Mouse (Mus musculus): ENCODE results near the gene Tmem198. TPM values are rescaled to one million over a fixed set of nuclear protein-coding genes. Genes with fewer than 3 reads are reported as not detected.

The Tmem198 gene
- polyA plus RNA-seq (2012; rRNA removed) = 1.4 and 2.0 TPM in 2 replicates
- 0.51 and 1.1 TPM in 2 replicates for polyA plus RNA-seq (2014; fragmentation: Nextera tagmentation; extraction: Ambion mirVana)

- peak within 1 kb of the TSS; percentile 75 for H3K4me2 ChIP-seq (replicated peaks; ENCODE audit: low read depth, low read length, severe bottlenecking)
- peaks cover 12% of the 10 kb centered on the region; the same call in 1 of the 2 replicates for H3K27me3 ChIP-seq (ENCODE audit: control insufficient read depth, insufficient read depth, low read length)
- peaks cover 16% of the 10 kb centered on the region for H3K4me1 ChIP-seq (ENCODE audit: control insufficient read depth, insufficient read depth, low read length)
- peak within 1 kb of the TSS; percentile 63 for H3K9ac ChIP-seq (ENCODE audit: low read depth, low read length, severe bottlenecking)
- H3K36me3 ChIP-seq (ENCODE audit: control insufficient read depth, insufficient read depth, low read length) = peaks cover 26% of the 10 kb centered on the region
- peak within 1 kb of the TSS; percentile 70 for H3K27ac ChIP-seq (replicated peaks; ENCODE audit: low read depth, low read length)
- TF ChIP-seq POLR2A (IDR thresholded peaks at IDR 0.05; ENCODE audit: borderline replicate concordance, extremely low read depth, insufficient read depth, insufficient read length) = no peak
- DNase-seq (ENCODE audit: low spot score) = peak; percentile 98
- WGBS = under 1% methylated on average over 53 of the region's 76 CpGs
- no peaks in the 10 kb centered on the region for H3K9me3 ChIP-seq (ENCODE audit: control insufficient read depth, low read length)
- H3K4me3 ChIP-seq (replicated peaks; ENCODE audit: low read length) = peak within 1 kb of the TSS; percentile 68
- peak; percentile 93 for ATAC-seq (ENCODE audit: low FRiP score, low read depth)
Observed at GRCm38 (mm10) chr1:75478916-75479634, at the start of gene Tmem198, which contains the start of gene Chpf. Tmem198 (plus strand) TSS chr1:75479532. Chpf (minus strand) TSS chr1:75479307.

- peak; percentile 80; the same call in 1 of the 2 replicates for TF ChIP-seq POLR2A (IDR thresholded peaks at IDR 0.05; ENCODE audit: borderline replicate concordance, extremely low read depth, insufficient read depth, insufficient read length)
- DNase-seq (ENCODE audit: low spot score) = peak; percentile 94
- Histone ChIP-seq H3K27me3 (ENCODE audit: control insufficient read depth, insufficient read depth, low read length) (no peaks in the 10 kb centered on the region), H3K9ac (ENCODE audit: low read depth, low read length, severe bottlenecking) (peak within 1 kb of the TSS; percentile 64), H3K4me2 (replicated peaks; ENCODE audit: low read depth, low read length, severe bottlenecking) (peak within 1 kb of the TSS; percentile 52), H3K4me3 (replicated peaks; ENCODE audit: low read length) (peak within 1 kb of the TSS; percentile 50), H3K9me3 (ENCODE audit: control insufficient read depth, low read length) (no peaks in the 10 kb centered on the region), H3K27ac (replicated peaks; ENCODE audit: low read depth, low read length) (peak within 1 kb of the TSS; percentile 66), H3K36me3 (ENCODE audit: control insufficient read depth, insufficient read depth, low read length) (peaks cover 7% of the 10 kb centered on the region; the same call in 1 of the 2 replicates), H3K4me1 (ENCODE audit: control insufficient read depth, insufficient read depth, low read length) (peaks cover 14% of the 10 kb centered on the region)
- WGBS = 5% methylated on average over 28 of the region's 28 CpGs
- peak; percentile 89 for ATAC-seq (ENCODE audit: low FRiP score, low read depth)
Observed at GRCm38 (mm10) chr1:75435475-75436328, 43.6 kb upstream of the Tmem198 start, which contains the start of gene Gmppa. Gmppa (plus strand) TSS chr1:75435930.

DNA sequence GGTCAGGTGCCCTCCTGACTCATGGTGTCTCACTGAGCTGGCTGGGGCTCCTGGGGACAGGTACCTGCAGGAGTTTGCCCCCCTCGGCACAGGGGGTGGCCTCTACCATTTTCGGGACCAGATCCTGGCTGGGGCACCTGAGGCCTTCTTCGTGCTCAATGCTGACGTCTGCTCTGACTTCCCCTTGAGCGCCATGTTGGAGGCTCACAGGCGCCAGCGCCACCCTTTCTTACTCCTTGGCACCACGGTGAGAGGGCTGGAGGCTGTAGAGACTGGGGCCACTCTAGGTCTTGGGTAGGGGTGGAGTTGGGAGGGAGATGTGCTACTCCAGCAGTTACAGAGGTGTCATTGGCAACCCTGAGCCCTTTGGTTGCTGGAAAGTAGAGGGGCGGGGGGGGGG, 40.5 kb upstream of the Tmem198 start:
- H3K4me2 ChIP-seq (replicated peaks; ENCODE audit: low read depth, low read length, severe bottlenecking) = no peak overlapping the region
- H3K4me1 ChIP-seq (ENCODE audit: control insufficient read depth, insufficient read depth, low read length) = peaks cover 14% of the 10 kb centered on the region
- DNase-seq (ENCODE audit: low spot score) (no peak), ATAC-seq (ENCODE audit: low FRiP score, low read depth) (no peak)
- H3K9me3 ChIP-seq (ENCODE audit: control insufficient read depth, low read length) = no peaks in the 10 kb centered on the region
- no peak overlapping the region for H3K9ac ChIP-seq (ENCODE audit: low read depth, low read length, severe bottlenecking)
- H3K27ac ChIP-seq (replicated peaks; ENCODE audit: low read depth, low read length) = no peak overlapping the region
- H3K4me3 ChIP-seq (replicated peaks; ENCODE audit: low read length) = no peak overlapping the region
- H3K36me3 ChIP-seq (ENCODE audit: control insufficient read depth, insufficient read depth, low read length) = peaks cover 20% of the 10 kb centered on the region
- no peaks in the 10 kb centered on the region for H3K27me3 ChIP-seq (ENCODE audit: control insufficient read depth, insufficient read depth, low read length)
- 68% methylated on average over 8 of the region's 9 CpGs for WGBS
- TF ChIP-seq POLR2A (IDR thresholded peaks at IDR 0.05; ENCODE audit: borderline replicate concordance, extremely low read depth, insufficient read depth, insufficient read length) = no peak

DNA sequence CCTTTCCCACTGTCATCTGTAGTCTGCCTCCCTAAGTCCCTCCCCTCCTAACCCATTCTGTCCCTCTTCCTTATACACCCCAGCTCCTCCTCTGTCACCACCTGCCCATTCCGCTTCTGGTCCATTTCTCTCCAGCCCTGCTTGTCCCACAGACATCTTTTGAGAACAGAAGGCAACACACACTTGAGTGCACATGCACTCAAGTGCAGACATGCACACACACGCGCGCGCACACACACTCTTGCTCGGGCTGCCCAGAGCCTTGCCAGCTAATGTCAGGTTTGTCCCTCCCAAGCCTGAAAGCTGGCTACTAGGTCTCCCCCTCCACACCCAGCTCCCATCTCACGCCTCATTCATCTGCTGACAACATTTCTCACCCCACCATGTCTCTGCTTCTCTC, 38.7 kb upstream of the Tmem198 start:
- Histone ChIP-seq H3K4me2 (replicated peaks; ENCODE audit: low read depth, low read length, severe bottlenecking) (no peak overlapping the region), H3K27me3 (ENCODE audit: control insufficient read depth, insufficient read depth, low read length) (peaks cover 13% of the 10 kb centered on the region), H3K9ac (ENCODE audit: low read depth, low read length, severe bottlenecking) (no peak overlapping the region), H3K4me1 (ENCODE audit: control insufficient read depth, insufficient read depth, low read length) (peaks cover 17% of the 10 kb centered on the region), H3K27ac (replicated peaks; ENCODE audit: low read depth, low read length) (no peak overlapping the region), H3K4me3 (replicated peaks; ENCODE audit: low read length) (no peak overlapping the region), H3K36me3 (ENCODE audit: control insufficient read depth, insufficient read depth, low read length) (peaks cover 20% of the 10 kb centered on the region), H3K9me3 (ENCODE audit: control insufficient read depth, low read length) (no peaks in the 10 kb centered on the region)
- no peak for TF ChIP-seq POLR2A (IDR thresholded peaks at IDR 0.05; ENCODE audit: borderline replicate concordance, extremely low read depth, insufficient read depth, insufficient read length)
- no peak for ATAC-seq (ENCODE audit: low FRiP score, low read depth)
- DNase-seq (ENCODE audit: low spot score) = no peak
- 96% methylated on average over 7 of the region's 7 CpGs for WGBS

DNA sequence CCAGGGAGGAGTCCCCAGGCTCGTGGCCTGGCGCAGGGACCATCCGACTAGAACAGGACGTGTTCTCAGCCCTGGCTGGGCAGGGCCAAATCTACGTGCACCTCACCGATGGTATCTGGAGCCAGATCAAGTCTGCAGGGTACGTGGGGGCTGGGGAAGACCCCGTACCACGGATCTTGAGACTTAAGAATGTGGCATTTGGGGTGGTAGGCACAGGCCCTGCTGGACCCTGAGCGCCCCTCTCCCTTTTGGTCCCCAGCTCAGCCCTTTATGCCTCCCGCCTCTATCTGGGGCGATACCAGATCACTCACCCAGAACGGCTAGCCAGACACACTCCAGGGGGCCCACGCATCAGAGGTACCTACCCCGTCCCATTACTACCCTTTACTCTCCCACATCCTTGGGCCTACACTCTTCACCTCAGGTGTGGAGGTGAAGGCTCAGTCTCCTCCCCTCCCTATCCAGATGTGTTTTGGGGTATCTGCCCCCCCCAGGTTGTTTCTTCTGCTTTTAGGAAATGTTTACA, 37.8 kb upstream of the Tmem198 start:
- no peak overlapping the region for H3K4me3 ChIP-seq (replicated peaks; ENCODE audit: low read length)
- no peak for DNase-seq (ENCODE audit: low spot score)
- peaks cover 20% of the 10 kb centered on the region for H3K36me3 ChIP-seq (ENCODE audit: control insufficient read depth, insufficient read depth, low read length)
- H3K27me3 ChIP-seq (ENCODE audit: control insufficient read depth, insufficient read depth, low read length) = peaks cover 21% of the 10 kb centered on the region
- no peak for TF ChIP-seq POLR2A (IDR thresholded peaks at IDR 0.05; ENCODE audit: borderline replicate concordance, extremely low read depth, insufficient read depth, insufficient read length)
- no peaks in the 10 kb centered on the region for H3K9me3 ChIP-seq (ENCODE audit: control insufficient read depth, low read length)
- no peak overlapping the region for H3K4me2 ChIP-seq (replicated peaks; ENCODE audit: low read depth, low read length, severe bottlenecking)
- no peak overlapping the region for H3K27ac ChIP-seq (replicated peaks; ENCODE audit: low read depth, low read length)
- no peak for ATAC-seq (ENCODE audit: low FRiP score, low read depth)
- peaks cover 20% of the 10 kb centered on the region for H3K4me1 ChIP-seq (ENCODE audit: control insufficient read depth, insufficient read depth, low read length)
- H3K9ac ChIP-seq (ENCODE audit: low read depth, low read length, severe bottlenecking) = no peak overlapping the region
- 81% methylated on average over 14 of the region's 15 CpGs for WGBS

All from limb, embryonic 14.5 days (tissue).